Comparison of ENCODE assay signal across 10 mouse cellular contexts in genomic region chr11:32105750-32106646, GRCm38 (mm10).
DNase-seq lines count a peak whose midpoint lies in the region; ATAC-seq and TF ChIP-seq lines count a peak whose summit lies in the region.
"Had no signal": no experiment of that assay in that cellular context is flagged by ENCODE, and none has a peak within 500 bp of the region (broad histone marks: within the 10 kb centered on the region; RNA-seq: fewer than 3 reads in every experiment).

No protein-coding gene starts in this region.

- no peaks in the 10 kb centered on the region for H3K9me3 ChIP-seq in heart, postnatal 0 days (replicated peaks; ENCODE audit: control insufficient read depth, low read length)
- no peaks in the 10 kb centered on the region for H3K9me3 ChIP-seq in embryonic facial prominence, embryonic 14.5 days (ENCODE audit: control insufficient read depth, low read length)
- no peaks in the 10 kb centered on the region for H3K9me3 ChIP-seq in limb, embryonic 10.5 days (replicated peaks)
- H3K9me3 ChIP-seq in stomach, postnatal 0 days (ENCODE audit: control insufficient read depth, low read length), result no peaks in the 10 kb centered on the region
- H3K9me3 ChIP-seq: heart, embryonic 13.5 days had no signal

- intact Hi-C loops in heart, postnatal 36 days (cut with DNase I), result no loop called here
- intact Hi-C loops in gastrocnemius, postnatal 36 days (cut with DNase I), result no loop called here

- 43% methylated on average over 10 of the region's 10 CpGs for WGBS in heart, postnatal 0 days
- 33% methylated on average over 10 of the region's 10 CpGs for WGBS in embryonic facial prominence, embryonic 14.5 days
- WGBS in limb, embryonic 10.5 days, result 46% methylated on average over 10 of the region's 10 CpGs
- 48% methylated on average over 10 of the region's 10 CpGs for WGBS in stomach, postnatal 0 days

- H3K4me2 ChIP-seq in heart, postnatal 0 days (ENCODE audit: low read depth, low read length), result no peak overlapping the region
- H3K4me2 ChIP-seq in embryonic facial prominence, embryonic 14.5 days (ENCODE audit: low read depth, low read length), result no peak overlapping the region
- H3K4me2 ChIP-seq in stomach, postnatal 0 days (replicated peaks; ENCODE audit: low read depth), result no peak overlapping the region
- H3K4me2 ChIP-seq: heart, embryonic 13.5 days had no signal

- H3K9ac ChIP-seq in heart, postnatal 0 days (replicated peaks; ENCODE audit: low read depth, low read length), result no peak overlapping the region
- H3K9ac ChIP-seq in embryonic facial prominence, embryonic 14.5 days (ENCODE audit: low read depth, low read length), result no peak overlapping the region
- H3K9ac ChIP-seq in stomach, postnatal 0 days (ENCODE audit: low read length), result no peak overlapping the region
- H3K9ac ChIP-seq: heart, embryonic 13.5 days had no signal

- H3K27ac ChIP-seq in heart, postnatal 0 days (ENCODE audit: low read depth), result no peak overlapping the region
- H3K27ac ChIP-seq in embryonic facial prominence, embryonic 14.5 days (replicated peaks; ENCODE audit: low read depth, low read length), result no peak overlapping the region
- peak overlapping the region; percentile 54; the same call in 1 of the 2 replicates for H3K27ac ChIP-seq in limb, embryonic 10.5 days
- H3K27ac ChIP-seq in stomach, postnatal 0 days (replicated peaks), result no peak overlapping the region
- H3K27ac ChIP-seq: heart, embryonic 13.5 days had no signal

- peak; percentile 34; the same call in 1 of the 2 replicates for TF ChIP-seq CTCF in heart, postnatal 0 days (IDR thresholded peaks at IDR 0.05; ENCODE audit: low read depth)
- peak; percentile 54 for TF ChIP-seq CTCF in stomach, postnatal 0 days (IDR thresholded peaks at IDR 0.05; ENCODE audit: low read depth)

- H3K4me3 ChIP-seq in heart, postnatal 0 days (ENCODE audit: low read depth, low read length), result no peak overlapping the region
- H3K4me3 ChIP-seq in embryonic facial prominence, embryonic 14.5 days (ENCODE audit: low read depth, low read length), result no peak overlapping the region
- no peak overlapping the region for H3K4me3 ChIP-seq in limb, embryonic 10.5 days
- no peak overlapping the region for H3K4me3 ChIP-seq in stomach, postnatal 0 days (ENCODE audit: low read depth, low read length)
- H3K4me3 ChIP-seq: heart, embryonic 13.5 days; myocyte had no signal

- peaks cover 5% of the 10 kb centered on the region; the same call in 1 of the 2 replicates for H3K4me1 ChIP-seq in heart, postnatal 0 days (ENCODE audit: control insufficient read depth, insufficient read depth)
- peaks cover 7% of the 10 kb centered on the region; the same call in 1 of the 2 replicates for H3K4me1 ChIP-seq in embryonic facial prominence, embryonic 14.5 days (ENCODE audit: control insufficient read depth, insufficient read depth, low read length)
- peaks cover 24% of the 10 kb centered on the region for H3K4me1 ChIP-seq in limb, embryonic 10.5 days
- no peaks in the 10 kb centered on the region for H3K4me1 ChIP-seq in stomach, postnatal 0 days (replicated peaks; ENCODE audit: control insufficient read depth, insufficient read depth)

- DNase-seq in heart, postnatal 0 days (ENCODE audit: low spot score), result no peak
- DNase-seq in heart, postnatal 36 days, result no peak
- peak; percentile 68 for DNase-seq in embryonic facial prominence, embryonic 14.5 days (ENCODE audit: low spot score)
- DNase-seq in limb, embryonic 10.5 days (ENCODE audit: low spot score), result no peak
- no peak for DNase-seq in stomach, postnatal 0 days (ENCODE audit: low spot score)
- no peak for DNase-seq in testis, postnatal 10 days (ENCODE audit: low spot score)
- no peak for DNase-seq in gastrocnemius, postnatal 36 days
- DNase-seq in right cerebral cortex, postnatal 36 days (ENCODE audit: low spot score in 2 of 2), result no peak

- no peaks in the 10 kb centered on the region for H3K36me3 ChIP-seq in heart, postnatal 0 days (replicated peaks; ENCODE audit: control insufficient read depth, insufficient read depth, low read length)
- no peaks in the 10 kb centered on the region for H3K36me3 ChIP-seq in embryonic facial prominence, embryonic 14.5 days (ENCODE audit: control insufficient read depth, insufficient read depth, low read length)
- H3K36me3 ChIP-seq in limb, embryonic 10.5 days, result no peaks in the 10 kb centered on the region
- H3K36me3 ChIP-seq in stomach, postnatal 0 days (ENCODE audit: control insufficient read depth, insufficient read depth, low read length), result no peaks in the 10 kb centered on the region
- H3K36me3 ChIP-seq: heart, embryonic 13.5 days had no signal

- TF ChIP-seq EP300 in heart, postnatal 0 days (IDR thresholded peaks at IDR 0.05; ENCODE audit: low read depth), result no peak
- no peak for TF ChIP-seq EP300 in stomach, postnatal 0 days (optimal IDR thresholded peaks at IDR 0.05)

- 0 out of 2 replicates have a peak, but pooled peaks cover 4% of the 10 kb centered on the region for H3K27me3 ChIP-seq in heart, postnatal 0 days (ENCODE audit: control insufficient read depth, insufficient read depth, low read length)
- H3K27me3 ChIP-seq in embryonic facial prominence, embryonic 14.5 days (replicated peaks; ENCODE audit: control insufficient read depth, insufficient read depth, low read length), result no peaks in the 10 kb centered on the region
- H3K27me3 ChIP-seq in limb, embryonic 10.5 days (ENCODE audit: low read depth, poor library complexity, severe bottlenecking), result peaks cover 12% of the 10 kb centered on the region
- H3K27me3 ChIP-seq in stomach, postnatal 0 days (ENCODE audit: control insufficient read depth, insufficient read depth, low read length), result no peaks in the 10 kb centered on the region

- no peak for ATAC-seq in heart, postnatal 0 days (ENCODE audit: insufficient read depth, low read depth)
- peak; percentile 60; the same call in 1 of the 2 replicates for ATAC-seq in embryonic facial prominence, embryonic 14.5 days (ENCODE audit: low read depth)
- ATAC-seq in stomach, postnatal 0 days (ENCODE audit: low FRiP score, low TSS enrichment), result no peak
